Mouse (Mus musculus): ENCODE data around the gene 2510002D24Rik. TPM values are rescaled to one million over a fixed set of nuclear protein-coding genes. Genes with fewer than 3 reads are reported as not detected.

Gene 2510002D24Rik
- total RNA-seq, 1 experiment, result 10.5 TPM

GRCm38 (mm10) chr16:18811032-18811431, 25.3 kb upstream of the 2510002D24Rik start:
- peaks cover 19% of the 10 kb centered on the region for H3K36me3 ChIP-seq (ENCODE audit: control insufficient read depth, insufficient read depth, low read length, poor library complexity, severe bottlenecking)
- no peak overlapping the region for H3K27ac ChIP-seq (ENCODE audit: insufficient read depth, low read depth, low read length, poor library complexity, severe bottlenecking)
- H3K4me1 ChIP-seq (ENCODE audit: control insufficient read depth in 2 of 2, insufficient read depth in 2 of 2, low read length in 2 of 2, poor library complexity in 1 of 2), result peaks cover 0 to 3% of the 10 kb centered on the region in 2 experiments; a peak in 1 of 4 replicates
- H3K9me3 ChIP-seq (ENCODE audit: control insufficient read depth, insufficient read depth, low read depth, low read length), result no peaks in the 10 kb centered on the region
- peak overlapping the region; percentile 95 for H3K9ac ChIP-seq (ENCODE audit: insufficient read depth, low read depth, low read length, poor library complexity, severe bottlenecking)
- H3K4me3 ChIP-seq (ENCODE audit: insufficient read depth in 1 of 2, low read depth in 1 of 2, low read length in 2 of 2, poor library complexity in 1 of 2, severe bottlenecking in 1 of 2), result peak overlapping the region; percentile 83 to 87
- DNase-seq (ENCODE audit: low read depth, low spot score), result peak; percentile 34
- TF ChIP-seq CHD2 (IDR thresholded peaks at IDR 0.05; ENCODE audit: low read depth, low read length), result no peak
- no peak for TF ChIP-seq ZC3H11A (IDR thresholded peaks at IDR 0.05; ENCODE audit: borderline replicate concordance, low read depth, low read length)
- TF ChIP-seq MAFK (IDR thresholded peaks at IDR 0.05; ENCODE audit: insufficient read depth, low read depth, low read length), result no peak
- TF ChIP-seq HCFC1 (IDR thresholded peaks at IDR 0.05; ENCODE audit: borderline replicate concordance, insufficient read depth, low read length), result no peak
- no peak for TF ChIP-seq ZNF384 (IDR thresholded peaks at IDR 0.05; ENCODE audit: low read depth, low read length)
- in situ Hi-C loops (cut with MboI; ENCODE audit: low sequenced_read_pairs in 2 of 2, unreplicated experiment in 2 of 2), result no loop called here

GRCm38 (mm10) chr16:18811468-18812384, 24.7 kb upstream of the 2510002D24Rik start, which contains the start of the genes Ufd1 and Cdc45:
TSS of gene Ufd1 (plus strand) at chr16:18811779.
TSS of gene Cdc45 (minus strand) at chr16:18811987.
- Histone ChIP-seq H3K9ac (ENCODE audit: insufficient read depth, low read depth, low read length, poor library complexity, severe bottlenecking) (peak within 1 kb of the TSS; percentile 95), H3K36me3 (ENCODE audit: control insufficient read depth, insufficient read depth, low read length, poor library complexity, severe bottlenecking) (peaks cover 19% of the 10 kb centered on the region), H3K9me3 (ENCODE audit: control insufficient read depth, insufficient read depth, low read depth, low read length) (no peaks in the 10 kb centered on the region), H3K4me3 (ENCODE audit: insufficient read depth in 1 of 2, low read depth in 1 of 2, low read length in 2 of 2, poor library complexity in 1 of 2, severe bottlenecking in 1 of 2) (peak within 1 kb of the TSS; percentile 83 to 87), H3K27ac (ENCODE audit: insufficient read depth, low read depth, low read length, poor library complexity, severe bottlenecking) (peak within 1 kb of the TSS; percentile 37), H3K4me1 (ENCODE audit: control insufficient read depth in 2 of 2, insufficient read depth in 2 of 2, low read length in 2 of 2, poor library complexity in 1 of 2) (peaks cover 0 to 3% of the 10 kb centered on the region in 2 experiments; a peak in 1 of 4 replicates)
- peak; percentile 88 for DNase-seq (ENCODE audit: low read depth, low spot score)
- peak; percentile 97 for TF ChIP-seq HCFC1 (IDR thresholded peaks at IDR 0.05; ENCODE audit: borderline replicate concordance, insufficient read depth, low read length)
- TF ChIP-seq CHD2 (IDR thresholded peaks at IDR 0.05; ENCODE audit: low read depth, low read length), result peak; percentile 97
- 0 out of 2 replicates have a peak, but pooled peaks have one; percentile 9 for TF ChIP-seq ZNF384 (IDR thresholded peaks at IDR 0.05; ENCODE audit: low read depth, low read length)
- no peak for TF ChIP-seq MAFK (IDR thresholded peaks at IDR 0.05; ENCODE audit: insufficient read depth, low read depth, low read length)
- in situ Hi-C loops (cut with MboI; ENCODE audit: low sequenced_read_pairs in 2 of 2, unreplicated experiment in 2 of 2), result no loop called here

DNA sequence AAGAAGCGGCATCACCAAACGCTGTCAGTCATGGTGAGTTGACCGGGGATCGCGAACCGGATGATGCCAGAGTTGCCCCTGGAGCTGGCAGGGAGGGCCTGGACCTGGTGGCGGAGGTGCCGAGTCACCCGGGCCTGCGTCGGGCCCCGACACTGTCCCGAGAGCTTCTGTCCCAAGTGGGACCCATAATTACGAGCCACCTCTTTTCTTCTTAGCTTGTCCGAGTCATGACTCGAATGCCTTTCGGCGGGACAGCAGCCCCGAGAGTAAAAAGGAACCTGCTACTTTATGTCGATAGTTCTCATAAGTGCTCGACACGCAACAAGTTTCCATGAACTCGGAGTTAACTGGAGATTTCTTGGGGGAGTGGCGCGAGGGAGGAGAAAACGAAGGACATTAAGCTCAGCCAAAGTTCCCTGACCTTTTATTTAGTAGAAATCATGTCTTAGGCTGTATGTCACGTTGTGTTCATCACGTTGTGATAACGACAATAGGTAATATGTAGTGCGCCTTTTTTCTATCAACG, 23.9 kb upstream of the 2510002D24Rik start:
- peaks cover 0 to 3% of the 10 kb centered on the region in 2 experiments; a peak in 1 of 4 replicates for H3K4me1 ChIP-seq (ENCODE audit: control insufficient read depth in 2 of 2, insufficient read depth in 2 of 2, low read length in 2 of 2, poor library complexity in 1 of 2)
- peak overlapping the region; percentile 37 for H3K27ac ChIP-seq (ENCODE audit: insufficient read depth, low read depth, low read length, poor library complexity, severe bottlenecking)
- peak overlapping the region; percentile 83 to 87 for H3K4me3 ChIP-seq (ENCODE audit: insufficient read depth in 1 of 2, low read depth in 1 of 2, low read length in 2 of 2, poor library complexity in 1 of 2, severe bottlenecking in 1 of 2)
- TF ChIP-seq MAFK (IDR thresholded peaks at IDR 0.05; ENCODE audit: insufficient read depth, low read depth, low read length), result no peak
- no peak for TF ChIP-seq HCFC1 (IDR thresholded peaks at IDR 0.05; ENCODE audit: borderline replicate concordance, insufficient read depth, low read length)
- TF ChIP-seq ZC3H11A (IDR thresholded peaks at IDR 0.05; ENCODE audit: borderline replicate concordance, low read depth, low read length), result no peak
- TF ChIP-seq ZNF384 (IDR thresholded peaks at IDR 0.05; ENCODE audit: low read depth, low read length), result no peak
- no peak for TF ChIP-seq CHD2 (IDR thresholded peaks at IDR 0.05; ENCODE audit: low read depth, low read length)
- no peaks in the 10 kb centered on the region for H3K9me3 ChIP-seq (ENCODE audit: control insufficient read depth, insufficient read depth, low read depth, low read length)
- peaks cover 18% of the 10 kb centered on the region for H3K36me3 ChIP-seq (ENCODE audit: control insufficient read depth, insufficient read depth, low read length, poor library complexity, severe bottlenecking)
- DNase-seq (ENCODE audit: low read depth, low spot score), result no peak
- peak overlapping the region; percentile 91 for H3K9ac ChIP-seq (ENCODE audit: insufficient read depth, low read depth, low read length, poor library complexity, severe bottlenecking)
- in situ Hi-C loops (cut with MboI; ENCODE audit: low sequenced_read_pairs in 2 of 2, unreplicated experiment in 2 of 2), result no loop called here

DNA sequence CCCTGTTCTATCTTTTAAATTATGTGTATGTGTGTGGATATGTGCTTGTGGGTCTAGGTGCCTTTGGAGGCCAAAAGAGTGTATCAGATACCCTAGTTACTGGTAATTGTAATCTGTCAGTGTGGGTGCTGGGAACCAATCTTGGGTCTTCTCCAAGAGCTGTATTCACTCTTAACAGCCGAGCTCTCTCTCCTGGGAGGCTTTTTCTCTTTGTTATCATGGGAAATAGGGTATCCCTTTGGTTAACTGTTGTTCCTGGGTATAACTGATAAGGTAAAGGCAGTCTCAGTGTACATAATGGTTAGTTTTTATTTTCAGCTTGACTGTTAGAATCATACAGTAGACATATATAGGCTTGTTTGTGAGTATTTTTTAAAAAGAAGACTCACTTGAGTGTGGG, 14.0 kb upstream of the 2510002D24Rik start:
- Histone ChIP-seq H3K27ac (ENCODE audit: insufficient read depth, low read depth, low read length, poor library complexity, severe bottlenecking) (no peak overlapping the region), H3K4me1 (ENCODE audit: control insufficient read depth in 2 of 2, insufficient read depth in 2 of 2, low read length in 2 of 2, poor library complexity in 1 of 2) (no peaks in the 10 kb centered on the region), H3K9ac (ENCODE audit: insufficient read depth, low read depth, low read length, poor library complexity, severe bottlenecking) (no peak overlapping the region), H3K36me3 (ENCODE audit: control insufficient read depth, insufficient read depth, low read length, poor library complexity, severe bottlenecking) (peaks cover 49% of the 10 kb centered on the region), H3K9me3 (ENCODE audit: control insufficient read depth, insufficient read depth, low read depth, low read length) (no peaks in the 10 kb centered on the region), H3K4me3 (ENCODE audit: insufficient read depth in 1 of 2, low read depth in 1 of 2, low read length in 2 of 2, poor library complexity in 1 of 2, severe bottlenecking in 1 of 2) (no peak overlapping the region)
- in situ Hi-C loops (cut with MboI; ENCODE audit: low sequenced_read_pairs in 2 of 2, unreplicated experiment in 2 of 2), result no loop called here
- TF ChIP-seq ZNF384 (IDR thresholded peaks at IDR 0.05; ENCODE audit: low read depth, low read length), result no peak
- no peak for TF ChIP-seq ZC3H11A (IDR thresholded peaks at IDR 0.05; ENCODE audit: borderline replicate concordance, low read depth, low read length)
- no peak for DNase-seq (ENCODE audit: low read depth, low spot score)
